Mouse (Mus musculus) myocyte (in vitro differentiated cells): ENCODE measurements around the gene Tmprss3. TPM values are rescaled to one million over a fixed set of nuclear protein-coding genes. Genes with fewer than 3 reads are reported as not detected.

Source experiments
- H3K27me3 ChIP-seq: one replicate; pipeline ENCODE4 v1.6.1; 2011; ENCODE audit not compliant: control insufficient read depth, insufficient read depth, insufficient read length
- H3K36me3 ChIP-seq: one replicate; pipeline ENCODE4 v1.6.1; 2011; ENCODE audit not compliant: control insufficient read depth, insufficient read depth
- H3K4me2 ChIP-seq: one replicate; pipeline ENCODE4 v1.6.1; 2011; ENCODE audit warnings: low read depth, control low read depth
- H3K4me3 ChIP-seq: one replicate; pipeline ENCODE4 v1.5.1; 2011; ENCODE audit warnings: mild to moderate bottlenecking, control low read depth, moderate library complexity
- H3K79me2 ChIP-seq: one replicate; pipeline ENCODE4 v1.6.1; 2011; ENCODE audit not compliant: control insufficient read depth, insufficient read depth
- H3ac ChIP-seq: one replicate; pipeline ENCODE4 v1.6.1; 2011; ENCODE audit not compliant: control insufficient read depth, insufficient read length
- CEBPB ChIP-seq: IDR thresholded peaks from 2 replicates; pipeline ENCODE4 v1.6.1; 2011; ENCODE audit warnings: mild to moderate bottlenecking, moderate library complexity; ENCODE audit not compliant: poor library complexity, insufficient read depth, severe bottlenecking
- E2F4 ChIP-seq: IDR thresholded peaks from one replicate; pipeline ENCODE4 v1.6.1; 2011; ENCODE audit warnings: mild to moderate bottlenecking, control low read depth, moderate library complexity; ENCODE audit not compliant: insufficient read depth
- MAX ChIP-seq: IDR thresholded peaks from one replicate; pipeline ENCODE4 v1.6.1; 2011; ENCODE audit warnings: low read depth, mild to moderate bottlenecking, control low read depth
- MYOD1 ChIP-seq, 3 experiments: IDR thresholded peaks; one replicate each; pipeline ENCODE4 v1.6.1; 2011; ENCODE audit warnings: control low read depth in 2 of 3, low read depth in 2 of 3, mild to moderate bottlenecking in 2 of 3, moderate library complexity in 1 of 3; ENCODE audit not compliant: insufficient read length in 2 of 3, control insufficient read depth in 1 of 3
- MYOG ChIP-seq, 3 experiments: IDR thresholded peaks; one replicate each; pipeline ENCODE4 v1.6.1; 2011; ENCODE audit warnings: control low read depth in 2 of 3, low read depth in 2 of 3, mild to moderate bottlenecking in 2 of 3; ENCODE audit not compliant: insufficient read length in 2 of 3, control insufficient read depth in 1 of 3, insufficient read depth in 1 of 3
- POLR2A ChIP-seq: IDR thresholded peaks from one replicate; pipeline ENCODE4 v1.6.1; 2011; ENCODE audit warnings: low read depth, mild to moderate bottlenecking, control low read depth, moderate library complexity; ENCODE audit not compliant: insufficient read length
- POLR2AphosphoS2 ChIP-seq: IDR thresholded peaks from one replicate; pipeline ENCODE4 v1.6.1; 2011; ENCODE audit warnings: low read depth, control low read depth; ENCODE audit not compliant: insufficient read length
- REST ChIP-seq: IDR thresholded peaks from one replicate; pipeline ENCODE4 v1.6.1; 2011; ENCODE audit warnings: mild to moderate bottlenecking, control low read depth, moderate library complexity; ENCODE audit not compliant: insufficient read depth, insufficient read length
- SRF ChIP-seq: IDR thresholded peaks from one replicate; pipeline ENCODE4 v1.6.1; 2011; ENCODE audit warnings: low read depth; ENCODE audit not compliant: control insufficient read depth, insufficient read length
- TCF12 ChIP-seq: IDR thresholded peaks from one replicate; pipeline ENCODE4 v1.6.1; 2011; ENCODE audit warnings: mild to moderate bottlenecking, control low read depth; ENCODE audit not compliant: poor library complexity, insufficient read depth, severe bottlenecking
- TCF3 ChIP-seq: IDR thresholded peaks from one replicate; pipeline ENCODE4 v1.6.1; 2011; ENCODE audit warnings: low read depth, control low read depth; ENCODE audit not compliant: insufficient read length
- USF1 ChIP-seq: IDR thresholded peaks from one replicate; pipeline ENCODE4 v1.6.1; 2011; ENCODE audit warnings: low read depth, mild to moderate bottlenecking, control low read depth, moderate library complexity
- polyA plus RNA-seq: library from polyadenylated mRNA; unstranded; fragments of >200 nt; fragmentation: generic; extraction: Trizol; gene quantifications from one replicate; pipeline ENCODE4 v1.2.1, GENCODE M21; 2012; ENCODE audit warnings: missing spikeins

The Tmprss3 gene
- polyA plus RNA-seq, 1 experiment: not detected

GRCm38 (mm10) chr17:31176321-31176720, 22.5 kb downstream of the Tmprss3 start:
- no peaks in the 10 kb centered on the region for H3K27me3 ChIP-seq
- no peak overlapping the region for H3K4me3 ChIP-seq
- H3K4me2 ChIP-seq: no peak overlapping the region
- TF ChIP-seq CEBPB (no peak), MAX (no peak), MYOG (IDR thresholded peaks at IDR 0.05; ENCODE audit: control insufficient read depth in 1 of 3, insufficient read depth in 1 of 3, insufficient read length in 2 of 3, low read depth in 2 of 3) (no peak), TCF3 (no peak), TCF12 (no peak), POLR2AphosphoS2 (no peak), USF1 (no peak), POLR2A (no peak), E2F4 (no peak), MYOD1 (IDR thresholded peaks at IDR 0.05; ENCODE audit: control insufficient read depth in 1 of 3, insufficient read length in 2 of 3, low read depth in 2 of 3) (no peak), SRF (no peak), REST (no peak)
- no peak overlapping the region for H3ac ChIP-seq
- no peaks in the 10 kb centered on the region for H3K36me3 ChIP-seq
- no peaks in the 10 kb centered on the region for H3K79me2 ChIP-seq

- no peak overlapping the region for H3K4me2 ChIP-seq
- H3K4me3 ChIP-seq: no peak overlapping the region
- no peaks in the 10 kb centered on the region for H3K27me3 ChIP-seq
- TF ChIP-seq MAX (no peak), MYOG (IDR thresholded peaks at IDR 0.05; ENCODE audit: control insufficient read depth in 1 of 3, insufficient read depth in 1 of 3, insufficient read length in 2 of 3, low read depth in 2 of 3) (no peak), E2F4 (no peak), TCF12 (no peak), USF1 (no peak), MYOD1 (IDR thresholded peaks at IDR 0.05; ENCODE audit: control insufficient read depth in 1 of 3, insufficient read length in 2 of 3, low read depth in 2 of 3) (no peak), POLR2A (no peak), REST (no peak), TCF3 (no peak)
- H3K79me2 ChIP-seq: no peaks in the 10 kb centered on the region
- H3ac ChIP-seq: no peak overlapping the region
- H3K36me3 ChIP-seq: no peaks in the 10 kb centered on the region
These were observed 29.0 kb downstream of the Tmprss3 start for GRCm38 (mm10) chr17:31169796-31170195.

GRCm38 (mm10) chr17:31165127-31165526, 33.6 kb downstream of the Tmprss3 start, which contains the start of gene Tff1:
TSS of gene Tff1 (minus strand) at chr17:31165277.
- H3ac ChIP-seq: no peak within 1 kb of the TSS
- H3K36me3 ChIP-seq: no peaks in the 10 kb centered on the region
- H3K27me3 ChIP-seq: no peaks in the 10 kb centered on the region
- H3K4me3 ChIP-seq: no peak within 1 kb of the TSS
- H3K79me2 ChIP-seq: no peaks in the 10 kb centered on the region
- no peak within 1 kb of the TSS for H3K4me2 ChIP-seq
- TF ChIP-seq SRF (no peak), TCF3 (no peak), CEBPB (no peak), MYOG (IDR thresholded peaks at IDR 0.05; ENCODE audit: control insufficient read depth in 1 of 3, insufficient read depth in 1 of 3, insufficient read length in 2 of 3, low read depth in 2 of 3) (no peak)

- Histone ChIP-seq H3K79me2 (no peaks in the 10 kb centered on the region), H3K4me3 (no peak overlapping the region), H3K36me3 (no peaks in the 10 kb centered on the region), H3K4me2 (no peak overlapping the region), H3ac (no peak overlapping the region), H3K27me3 (no peaks in the 10 kb centered on the region)
- TF ChIP-seq SRF (no peak), MAX (no peak), MYOG (IDR thresholded peaks at IDR 0.05; ENCODE audit: control insufficient read depth in 1 of 3, insufficient read depth in 1 of 3, insufficient read length in 2 of 3, low read depth in 2 of 3) (no peak), CEBPB (no peak)
These were observed 35.0 kb downstream of the Tmprss3 start for GRCm38 (mm10) chr17:31163821-31164220.

GRCm38 (mm10) chr17:31162607-31163006, 36.2 kb downstream of the Tmprss3 start:
- H3K4me3 ChIP-seq: no peak overlapping the region
- H3K79me2 ChIP-seq: no peaks in the 10 kb centered on the region
- H3K4me2 ChIP-seq: no peak overlapping the region
- no peak overlapping the region for H3ac ChIP-seq
- no peaks in the 10 kb centered on the region for H3K36me3 ChIP-seq
- H3K27me3 ChIP-seq: no peaks in the 10 kb centered on the region
- TF ChIP-seq MAX: no peak
- no peak for TF ChIP-seq POLR2A
- TF ChIP-seq MYOG (IDR thresholded peaks at IDR 0.05; ENCODE audit: control insufficient read depth in 1 of 3, insufficient read depth in 1 of 3, insufficient read length in 2 of 3, low read depth in 2 of 3): no peak
- no peak for TF ChIP-seq REST
- no peak for TF ChIP-seq CEBPB
- TF ChIP-seq TCF12: no peak
- no peak for TF ChIP-seq MYOD1 (IDR thresholded peaks at IDR 0.05; ENCODE audit: control insufficient read depth in 1 of 3, insufficient read length in 2 of 3, low read depth in 2 of 3)
- TF ChIP-seq SRF: no peak
- TF ChIP-seq POLR2AphosphoS2: no peak
- TF ChIP-seq USF1: no peak
- TF ChIP-seq E2F4: no peak
- TF ChIP-seq TCF3: no peak
